Mouse (Mus musculus): ENCODE data around the gene Gm2001.
"Not testable (repeated sequence)": the region's sequence is repeated elsewhere in the genome, so short reads cannot be mapped to it uniquely, and the experiment has no call there.

The Gm2001 gene

GRCm38 (mm10) chr12:87842239-87842638 lies at the start of gene Gm2001:
Gene Gm2001 (minus strand): TSS chr12:87842339.
- not testable (repeated sequence) for DNase-seq (ENCODE audit: low read depth, low spot score)

- DNase-seq (ENCODE audit: low read depth, low spot score), result not testable (repeated sequence)
Observed at GRCm38 (mm10) chr12:87873772-87874171, 31.6 kb upstream of the Gm2001 start, which contains the start of gene Gm2016. Gene Gm2016 (plus strand): TSS chr12:87874072.

GRCm38 (mm10) chr12:87864048-87864447 lies 21.9 kb upstream of the Gm2001 start:
- DNase-seq (ENCODE audit: low read depth, low spot score), result not testable (repeated sequence)

GRCm38 (mm10) chr12:87863638-87864037 lies 21.5 kb upstream of the Gm2001 start:
- not testable (repeated sequence) for DNase-seq (ENCODE audit: low read depth, low spot score)

- DNase-seq (ENCODE audit: low read depth, low spot score), result not testable (repeated sequence)
Observed at GRCm38 (mm10) chr12:87861740-87862692, 19.9 kb upstream of the Gm2001 start.

GRCm38 (mm10) chr12:87856067-87856466 lies 13.9 kb upstream of the Gm2001 start:
- not testable (repeated sequence) for DNase-seq (ENCODE audit: low read depth, low spot score)

- not testable (repeated sequence) for DNase-seq (ENCODE audit: low read depth, low spot score)
Observed at GRCm38 (mm10) chr12:87850657-87851056, 8.5 kb upstream of the Gm2001 start.

- DNase-seq (ENCODE audit: low read depth, low spot score), result not testable (repeated sequence)
Observed at GRCm38 (mm10) chr12:87816277-87816676, 25.9 kb downstream of the Gm2001 start, which contains the start of gene BB287469. Gene BB287469 (plus strand): TSS chr12:87816577.

GRCm38 (mm10) chr12:87797971-87798370 lies 44.2 kb downstream of the Gm2001 start:
- DNase-seq (ENCODE audit: low read depth, low spot score), result not testable (repeated sequence)

- DNase-seq (ENCODE audit: low read depth, low spot score), result not testable (repeated sequence)
Observed at GRCm38 (mm10) chr12:87795212-87795611, 46.9 kb downstream of the Gm2001 start, which contains the start of gene Gm21936. Gene Gm21936 (plus strand): TSS chr12:87795512.

Measured in 3T3-L1 (cell line).